Mouse (Mus musculus) ES-E14 (cell line): ENCODE data around the gene Sec23b.

Experiments used
- CHD2 ChIP-seq: IDR thresholded peaks from 2 replicates; pipeline ENCODE4 v1.6.1; 2014; ENCODE audit warnings: mild to moderate bottlenecking, low read depth, low read length, inconsistent platforms
- HCFC1 ChIP-seq: IDR thresholded peaks from 2 replicates; pipeline ENCODE4 v1.6.1; 2012; ENCODE audit warnings: low read length, inconsistent platforms, borderline replicate concordance; ENCODE audit not compliant: insufficient read depth
- ZC3H11A ChIP-seq: IDR thresholded peaks from 2 replicates; pipeline ENCODE4 v1.6.1; 2012; ENCODE audit warnings: low read depth, mild to moderate bottlenecking, inconsistent platforms, low read length, borderline replicate concordance
- ZNF384 ChIP-seq: IDR thresholded peaks from 2 replicates; pipeline ENCODE4 v1.6.1; 2012; ENCODE audit warnings: low read depth, low read length, inconsistent platforms

DNA sequence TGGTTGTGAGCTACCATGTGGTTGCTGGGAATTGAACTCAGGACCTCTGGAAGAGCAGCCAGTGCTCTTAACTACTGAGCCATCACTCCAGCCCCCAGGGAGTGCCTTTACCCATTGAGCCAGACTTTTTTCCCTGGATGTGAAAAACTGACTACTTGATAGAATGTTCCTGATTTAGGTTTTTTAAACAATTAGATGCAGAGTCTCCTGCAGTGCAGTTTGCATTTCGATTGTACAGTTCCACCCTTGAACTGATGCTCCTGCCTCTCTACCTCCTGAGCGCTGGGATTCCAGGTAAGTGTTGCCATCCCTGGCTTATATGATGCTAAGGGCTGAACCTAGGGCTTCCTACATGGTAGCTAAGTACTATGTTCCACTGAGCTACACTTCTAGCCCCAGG, 42.0 kb downstream of the Sec23b start:
- TF ChIP-seq HCFC1 (no peak), ZNF384 (no peak), CHD2 (no peak), ZC3H11A (no peak)
